Comparison of ENCODE assay signal across 26 mouse cellular contexts in the genomic region with DNA sequence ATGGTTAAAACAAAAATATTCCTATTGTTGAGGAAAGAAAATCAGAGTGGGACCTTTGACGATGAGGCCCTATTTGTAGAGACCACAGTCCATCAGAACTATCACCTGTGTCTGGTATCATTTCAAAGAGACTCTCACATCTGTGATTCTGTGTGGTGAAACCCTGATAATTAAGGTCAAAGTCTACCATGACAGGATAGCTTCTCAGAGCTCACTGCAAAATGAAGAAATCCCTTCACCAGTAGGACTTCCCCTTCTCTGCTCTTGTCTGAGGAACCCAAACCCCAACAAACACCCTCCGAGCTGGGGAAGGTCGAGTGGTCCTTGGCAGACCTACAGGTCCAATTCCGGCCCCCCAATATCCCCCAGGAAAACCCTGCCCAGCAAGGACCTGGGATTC. TPM values are rescaled to one million over a fixed set of nuclear protein-coding genes. Genes with fewer than 3 reads are reported as not detected.
DNase-seq lines count a peak whose midpoint lies in the region; ATAC-seq and TF ChIP-seq lines count a peak whose summit lies in the region.
"Had no signal": no experiment of that assay in that cellular context is flagged by ENCODE, and none has a peak within 500 bp of the region (broad histone marks: within the 10 kb centered on the region; RNA-seq: fewer than 3 reads in every experiment).

No protein-coding gene starts in this region.

- no peak overlapping the region for H3K4me2 ChIP-seq in intestine, embryonic 15.5 days (replicated peaks)
- H3K4me2 ChIP-seq in intestine, postnatal 0 days (replicated peaks; ENCODE audit: low read depth), result no peak overlapping the region
- H3K4me2 ChIP-seq in hindbrain, embryonic 12.5 days (replicated peaks), result no peak overlapping the region
- H3K4me2 ChIP-seq: embryonic facial prominence, embryonic 13.5 days; embryonic facial prominence, embryonic 15.5 days; forebrain, embryonic 12.5 days had no signal

- no peak for TF ChIP-seq POLR2A in small intestine, adult 2 months (IDR thresholded peaks at IDR 0.05; ENCODE audit: low read depth, low read length)

- ATAC-seq in intestine, embryonic 15.5 days, result peak; percentile 53
- ATAC-seq in intestine, postnatal 0 days, result peak; percentile 73; the same call in 1 of the 2 replicates
- no peak for ATAC-seq in hindbrain, embryonic 12.5 days (ENCODE audit: low FRiP score)
- ATAC-seq: CD4-positive, CD25-positive, alpha-beta regulatory T cell, adult 4 months; forebrain, embryonic 14.5 days had no signal

- no peaks in the 10 kb centered on the region for H3K27me3 ChIP-seq in intestine, embryonic 15.5 days (replicated peaks)
- no peaks in the 10 kb centered on the region for H3K27me3 ChIP-seq in intestine, postnatal 0 days (replicated peaks; ENCODE audit: control insufficient read depth, insufficient read depth, low read length)
- no peaks in the 10 kb centered on the region for H3K27me3 ChIP-seq in small intestine, adult 2 months (ENCODE audit: control insufficient read depth, insufficient read depth, low read length)
- no peaks in the 10 kb centered on the region for H3K27me3 ChIP-seq in hindbrain, embryonic 12.5 days
- H3K27me3 ChIP-seq: embryonic facial prominence, embryonic 13.5 days; embryonic facial prominence, embryonic 15.5 days had no signal

- H3K4me1 ChIP-seq in intestine, embryonic 15.5 days (replicated peaks), result no peaks in the 10 kb centered on the region
- no peaks in the 10 kb centered on the region for H3K4me1 ChIP-seq in intestine, postnatal 0 days (replicated peaks; ENCODE audit: control insufficient read depth, insufficient read depth, low read length)
- H3K4me1 ChIP-seq in small intestine, adult 2 months (ENCODE audit: control insufficient read depth, insufficient read depth, insufficient read length, low read length), result peaks cover 9% of the 10 kb centered on the region
- H3K4me1 ChIP-seq in hindbrain, embryonic 12.5 days, result no peaks in the 10 kb centered on the region
- H3K4me1 ChIP-seq: embryonic facial prominence, embryonic 15.5 days; forebrain, embryonic 12.5 days had no signal

- H3K4me3 ChIP-seq in intestine, embryonic 15.5 days (replicated peaks), result no peak overlapping the region
- H3K4me3 ChIP-seq in intestine, postnatal 0 days (ENCODE audit: low read depth, low read length), result no peak overlapping the region
- no peak overlapping the region for H3K4me3 ChIP-seq in small intestine, adult 2 months (ENCODE audit: low read depth, low read length)
- no peak overlapping the region for H3K4me3 ChIP-seq in hindbrain, embryonic 12.5 days
- H3K4me3 ChIP-seq: embryonic facial prominence, embryonic 13.5 days; embryonic facial prominence, embryonic 15.5 days; erythroblast, embryonic 14.5 days; forebrain, embryonic 10.5 days; forebrain, embryonic 12.5 days had no signal

- no peak overlapping the region for H3K9ac ChIP-seq in intestine, embryonic 15.5 days
- H3K9ac ChIP-seq in intestine, postnatal 0 days (ENCODE audit: low read depth, low read length), result no peak overlapping the region
- no peak overlapping the region for H3K9ac ChIP-seq in hindbrain, embryonic 12.5 days
- H3K9ac ChIP-seq: embryonic facial prominence, embryonic 13.5 days; embryonic facial prominence, embryonic 15.5 days; forebrain, embryonic 12.5 days had no signal

- no peaks in the 10 kb centered on the region for H3K36me3 ChIP-seq in intestine, embryonic 15.5 days
- H3K36me3 ChIP-seq in intestine, postnatal 0 days (ENCODE audit: control insufficient read depth, insufficient read depth), result no peaks in the 10 kb centered on the region
- no peaks in the 10 kb centered on the region for H3K36me3 ChIP-seq in small intestine, adult 2 months (ENCODE audit: control insufficient read depth, insufficient read depth, low read length)
- no peaks in the 10 kb centered on the region for H3K36me3 ChIP-seq in hindbrain, embryonic 12.5 days
- H3K36me3 ChIP-seq: embryonic facial prominence, embryonic 13.5 days; embryonic facial prominence, embryonic 15.5 days; forebrain, embryonic 10.5 days; forebrain, embryonic 12.5 days had no signal

- no peak overlapping the region for H3K27ac ChIP-seq in intestine, embryonic 15.5 days
- H3K27ac ChIP-seq in intestine, postnatal 0 days (ENCODE audit: low read depth, low read length), result no peak overlapping the region
- 0 out of 2 replicates have a peak overlapping the region, but pooled peaks have one; percentile 46 for H3K27ac ChIP-seq in small intestine, adult 2 months (ENCODE audit: insufficient read depth, low read depth, low read length)
- H3K27ac ChIP-seq in hindbrain, embryonic 12.5 days, result no peak overlapping the region
- H3K27ac ChIP-seq: embryonic facial prominence, embryonic 13.5 days; embryonic facial prominence, embryonic 15.5 days; forebrain, embryonic 10.5 days; forebrain, embryonic 12.5 days had no signal

- peak; percentile 68 for DNase-seq in heart, adult 11 months
- DNase-seq in heart, adult 8-10 months (ENCODE audit: low spot score), result no peak
- DNase-seq in kidney, postnatal 14 days, result no peak
- no peak for DNase-seq in neural tube, embryonic 10.5 days (ENCODE audit: extremely low spot score, low spot score)
- DNase-seq: adrenal gland, adult 2 months; adrenal gland, postnatal 10 days; adrenal gland, postnatal 25 days; B cell, adult 2 months; cerebellum, adult 11 months; cerebellum, adult 18-20 months; cerebellum, adult 8-10 months; cerebellum, adult 9-11 months; cerebellum, postnatal 14 days; cerebellum, postnatal 36 days; embryo, embryonic 11 days had no signal

- no peaks in the 10 kb centered on the region for H3K9me3 ChIP-seq in intestine, embryonic 15.5 days
- H3K9me3 ChIP-seq in intestine, postnatal 0 days (ENCODE audit: control insufficient read depth), result no peaks in the 10 kb centered on the region
- H3K9me3 ChIP-seq in hindbrain, embryonic 12.5 days (replicated peaks), result no peaks in the 10 kb centered on the region
- H3K9me3 ChIP-seq: embryonic facial prominence, embryonic 15.5 days; forebrain, embryonic 10.5 days had no signal

- TF ChIP-seq CTCF in intestine, postnatal 0 days (IDR thresholded peaks at IDR 0.05; ENCODE audit: low read depth), result no peak
- no peak for TF ChIP-seq CTCF in small intestine, adult 2 months (IDR thresholded peaks at IDR 0.05; ENCODE audit: extremely low read depth, insufficient read length, insufficient replicate concordance, low read depth, low read length)

- 76% methylated on average over 4 of the region's 4 CpGs for WGBS in intestine, embryonic 15.5 days
- WGBS in intestine, postnatal 0 days, result 48% methylated on average over 4 of the region's 4 CpGs
- WGBS in small intestine, adult 2 months, result 45% methylated on average over 4 of the region's 4 CpGs
- WGBS in hindbrain, embryonic 12.5 days, result 83% methylated on average over 4 of the region's 4 CpGs

RNA-seq across cellular contexts. Expression of a gene that starts 1.5 kb away (rescaled TPM):
- total RNA-seq in heart, adult 8-10 months (2022), result 10 to 100 TPM; 14.2 to 25.3 (median 16.6) TPM
- polyA plus RNA-seq in intestine, embryonic 15.5 days (2015; fragmentation: Nextera tagmentation; extraction: Ambion mirVana), result 41.4 and 47.2 TPM in 2 replicates
- 25.6 and 26.9 TPM in 2 replicates for polyA plus RNA-seq in intestine, postnatal 0 days (2015; fragmentation: Nextera tagmentation; extraction: Ambion mirVana)
- polyA plus RNA-seq in small intestine, adult 2 months (2012; rRNA removed), result 1.9 and 3.8 TPM in 2 replicates
- 43.6 and 46.8 TPM in 2 replicates for polyA plus RNA-seq in hindbrain, embryonic 12.5 days (2016; fragmentation: Nextera tagmentation; extraction: Ambion mirVana)
